Mouse (Mus musculus) bone marrow macrophage, adult 2 months (primary cell): ENCODE results near the gene Npb. TPM values are rescaled to one million over a fixed set of nuclear protein-coding genes. Genes with fewer than 3 reads are reported as not detected.

Experiments used
- H3K27ac ChIP-seq: 2 replicates; pipeline ENCODE4 v1.5.1; 2012; ENCODE audit warnings: low read depth, low read length; ENCODE audit not compliant: insufficient read depth
- H3K4me1 ChIP-seq: 2 replicates; pipeline ENCODE4 v1.6.1; 2012; ENCODE audit warnings: low read length; ENCODE audit not compliant: control insufficient read depth, insufficient read depth
- H3K4me3 ChIP-seq: 2 replicates; pipeline ENCODE4 v1.5.1; 2012; ENCODE audit warnings: mild to moderate bottlenecking, low read length, moderate library complexity; ENCODE audit not compliant: insufficient read depth
- CTCF ChIP-seq: IDR thresholded peaks from 2 replicates; pipeline ENCODE4 v1.5.1; 2012; ENCODE audit warnings: low read depth, mild to moderate bottlenecking, low read length, moderate library complexity
- POLR2A ChIP-seq: IDR thresholded peaks from 2 replicates; pipeline ENCODE4 v1.6.1; 2012; ENCODE audit warnings: mild to moderate bottlenecking, low read depth, low read length, borderline replicate concordance
- polyA plus RNA-seq: library from polyadenylated mRNA; stranded (reverse); fragments of >200 nt; gene quantifications from 2 replicates; pipeline ENCODE4 v1.2.4, GENCODE M21; 2012; ENCODE audit not compliant: missing spikeins, insufficient read depth, insufficient read length

Gene Npb
- polyA plus RNA-seq, 1 experiment, result 1.4 TPM

DNA sequence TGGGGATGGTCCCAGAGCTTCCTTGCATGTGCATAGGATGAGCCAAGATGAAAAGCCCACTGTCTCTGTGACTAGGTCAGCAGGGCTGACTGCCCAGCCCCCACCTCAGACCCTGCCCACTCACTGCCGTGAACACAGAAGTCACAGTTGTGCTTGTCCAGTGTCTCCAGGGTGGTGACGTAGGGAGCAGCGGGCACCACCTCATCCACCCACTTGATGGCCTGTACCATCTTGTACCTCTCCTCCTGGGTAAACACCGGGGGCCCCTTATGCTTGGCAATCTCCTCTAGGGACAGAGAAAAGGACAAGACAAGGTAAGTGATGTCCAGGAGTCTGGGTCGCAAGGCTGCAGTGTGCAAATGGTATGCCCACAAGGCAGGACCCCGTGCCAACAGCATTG lies 6.9 kb downstream of the Npb start:
- no peak overlapping the region for H3K27ac ChIP-seq
- TF ChIP-seq POLR2A (no peak), CTCF (no peak)

DNA sequence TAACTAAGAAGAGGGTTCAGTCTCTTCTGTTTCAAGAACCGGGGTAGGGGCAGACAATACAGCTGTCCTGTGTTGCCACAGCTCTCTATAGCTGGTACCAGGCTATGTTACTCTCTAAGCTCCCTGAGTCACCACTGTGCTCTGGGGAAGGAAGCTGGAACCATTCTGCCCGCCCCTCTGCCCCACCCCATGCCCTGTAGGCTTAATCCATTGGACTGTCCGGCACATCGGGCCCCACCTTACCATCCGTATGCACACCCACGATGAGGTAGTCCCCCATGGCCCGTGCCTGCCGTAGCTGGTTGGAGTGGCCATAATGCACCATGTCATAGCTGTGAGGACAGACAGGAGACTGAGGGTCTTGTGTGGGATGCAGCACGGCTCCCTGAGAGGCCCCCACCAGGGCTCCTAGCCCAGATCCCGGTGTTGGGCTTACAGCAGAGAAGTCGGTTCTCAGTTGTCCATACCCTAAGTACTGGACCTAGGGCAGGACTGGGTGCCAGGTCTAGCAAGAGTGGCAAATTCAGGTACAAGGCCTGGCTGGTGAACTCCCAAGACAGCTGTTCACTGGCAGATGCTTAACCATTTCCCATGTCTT lies 7.4 kb downstream of the Npb start:
- Histone ChIP-seq H3K27ac (no peak overlapping the region), H3K4me3 (peak overlapping the region; percentile 19; the same call in 1 of the 2 replicates), H3K4me1 (peaks cover 17% of the 10 kb centered on the region)
- TF ChIP-seq CTCF (no peak), POLR2A (no peak)

More for the DNA sequence above, 6.9 kb downstream of the Npb start:
- H3K4me1 ChIP-seq, result peaks cover 17% of the 10 kb centered on the region
- H3K4me3 ChIP-seq, result no peak overlapping the region

DNA sequence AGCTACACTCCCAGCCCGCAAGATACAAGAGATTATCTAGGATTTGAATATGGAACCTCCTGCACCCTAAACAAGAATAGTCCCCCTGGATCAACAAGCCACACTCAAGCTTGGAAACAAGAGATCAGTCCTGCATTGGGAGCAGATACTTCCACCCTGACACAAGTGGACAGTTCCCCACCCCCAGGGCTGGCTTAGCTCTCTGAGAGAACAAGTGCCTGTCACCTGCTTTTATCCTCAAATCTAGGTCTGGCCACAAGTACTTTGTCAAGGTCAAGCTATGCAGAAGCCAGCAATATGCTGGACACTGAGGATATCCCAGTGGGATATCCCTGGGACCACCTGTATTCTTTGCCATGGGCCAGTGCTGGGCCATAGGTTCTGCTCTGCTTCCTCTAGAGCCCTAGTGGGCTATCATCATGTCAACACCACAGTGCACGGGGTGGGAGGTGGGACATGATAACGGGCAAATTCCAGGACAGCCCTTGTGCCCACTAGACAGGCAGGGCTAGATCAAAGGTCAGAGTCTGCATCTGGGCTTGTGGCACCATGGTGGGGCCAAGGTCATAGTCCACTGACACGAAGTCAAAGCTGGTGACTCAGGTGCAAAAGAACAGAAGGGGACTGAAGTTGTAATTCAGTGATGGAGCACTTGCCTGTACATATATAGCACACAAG lies 8.5 kb downstream of the Npb start:
- Histone ChIP-seq H3K4me3 (peak overlapping the region; percentile 93), H3K27ac (peak overlapping the region; percentile 73), H3K4me1 (peaks cover 17% of the 10 kb centered on the region)
- TF ChIP-seq CTCF, result no peak
- no peak for TF ChIP-seq POLR2A

DNA sequence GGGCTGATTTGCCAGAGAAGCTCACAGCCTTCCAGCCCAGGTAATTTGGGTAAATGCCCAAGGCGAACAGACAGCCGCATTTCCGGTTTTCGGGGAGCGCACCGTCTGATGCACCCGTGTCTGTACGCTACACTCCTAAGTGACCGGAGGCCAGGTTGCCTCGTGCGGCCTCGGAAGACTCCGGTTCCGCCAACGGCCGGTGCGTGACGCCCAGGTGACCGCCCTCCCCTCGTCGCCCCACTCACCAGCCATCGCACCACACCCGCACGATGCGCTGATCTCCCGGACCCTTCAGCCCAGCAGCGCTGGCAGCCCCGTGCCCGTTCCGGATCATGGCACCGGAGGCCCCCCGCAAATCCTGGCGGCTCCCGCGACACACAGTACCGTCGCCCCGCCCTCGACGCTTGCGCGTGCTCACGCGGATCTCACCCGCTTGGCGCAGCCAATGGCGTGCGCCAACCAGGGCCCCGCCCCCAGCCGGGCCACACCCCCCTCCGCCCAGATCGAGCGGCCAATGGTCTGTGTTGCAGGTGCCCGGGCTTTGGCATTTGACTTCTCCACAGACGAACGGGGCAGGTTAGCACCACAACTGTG lies 9.3 kb downstream of the Npb start, which contains the start of gene Pcyt2:
TSS of gene Pcyt2 (minus strand) at position 418 of the 594 bp plus-strand sequence.
- peak within 1 kb of the TSS; percentile 73 for H3K27ac ChIP-seq
- H3K4me3 ChIP-seq, result peak within 1 kb of the TSS; percentile 93
- peaks cover 17% of the 10 kb centered on the region for H3K4me1 ChIP-seq
- TF ChIP-seq CTCF (no peak), POLR2A (no peak)

DNA sequence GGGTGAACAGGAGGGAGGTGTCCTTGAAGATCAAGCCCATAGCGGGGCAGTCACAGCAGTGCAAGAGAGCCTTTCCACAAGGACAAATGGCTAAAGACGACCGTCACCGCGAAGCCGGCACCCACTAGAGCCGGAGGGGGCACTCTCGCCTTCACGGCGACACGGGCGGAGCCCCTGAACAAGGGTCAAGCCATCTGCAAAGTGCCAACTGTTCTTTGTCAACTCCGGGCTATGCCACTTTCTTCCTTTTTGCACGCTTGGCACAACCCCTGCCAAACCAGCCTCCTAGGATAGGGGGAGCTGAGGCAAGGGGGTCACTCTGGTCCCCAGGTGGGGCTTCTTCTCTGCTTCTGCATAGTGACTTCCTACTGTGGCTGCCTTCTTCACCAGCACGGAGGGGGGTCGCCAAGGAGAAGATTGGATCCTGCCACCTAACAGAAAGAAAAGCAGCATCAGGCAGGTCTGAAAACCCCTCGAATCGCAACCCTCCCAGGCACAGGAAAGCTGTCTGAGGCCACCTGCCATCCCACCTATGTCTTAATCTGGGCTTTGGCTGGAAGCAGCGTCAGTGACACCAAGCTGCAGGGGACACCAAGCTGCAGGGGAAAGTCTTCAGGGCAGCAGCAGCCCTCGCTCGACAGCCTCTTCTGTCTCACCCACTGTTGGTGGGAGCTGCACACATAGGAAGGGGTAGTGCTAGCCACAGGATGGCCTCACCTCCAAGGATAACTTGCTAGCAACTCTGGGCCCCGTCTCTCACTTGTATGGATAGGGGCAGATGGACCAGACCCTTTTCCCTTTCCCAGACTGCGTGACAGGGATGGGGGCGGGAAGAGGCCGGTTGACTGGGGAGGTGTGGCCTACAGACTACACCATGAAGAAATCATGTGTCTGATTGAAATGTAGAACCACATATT lies 10.6 kb downstream of the Npb start:
- peaks cover 18% of the 10 kb centered on the region for H3K4me1 ChIP-seq
- no peak overlapping the region for H3K4me3 ChIP-seq
- no peak overlapping the region for H3K27ac ChIP-seq
- no peak for TF ChIP-seq POLR2A
- no peak for TF ChIP-seq CTCF

DNA sequence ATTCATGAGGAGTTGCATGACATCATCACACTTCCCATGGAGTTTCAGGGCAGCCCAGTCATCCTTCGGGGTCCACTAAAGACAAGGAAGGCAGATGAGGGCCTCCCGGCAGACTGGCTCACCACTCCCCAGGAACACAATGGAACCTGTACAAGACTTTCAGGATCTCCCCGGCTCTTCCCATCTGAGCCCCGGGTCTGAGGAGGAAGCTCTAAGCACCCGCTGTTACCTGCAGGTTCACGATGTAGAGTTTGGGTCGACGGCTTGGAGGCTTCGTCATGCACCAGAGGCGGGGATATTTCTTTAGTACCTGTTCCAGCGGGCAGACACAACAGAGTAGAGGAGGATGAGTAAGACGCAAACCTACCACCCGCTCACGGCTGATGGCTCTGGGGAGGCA lies 11.9 kb downstream of the Npb start:
- Histone ChIP-seq H3K27ac (no peak overlapping the region), H3K4me1 (peaks cover 18% of the 10 kb centered on the region)
- TF ChIP-seq POLR2A (no peak), CTCF (no peak)

DNA sequence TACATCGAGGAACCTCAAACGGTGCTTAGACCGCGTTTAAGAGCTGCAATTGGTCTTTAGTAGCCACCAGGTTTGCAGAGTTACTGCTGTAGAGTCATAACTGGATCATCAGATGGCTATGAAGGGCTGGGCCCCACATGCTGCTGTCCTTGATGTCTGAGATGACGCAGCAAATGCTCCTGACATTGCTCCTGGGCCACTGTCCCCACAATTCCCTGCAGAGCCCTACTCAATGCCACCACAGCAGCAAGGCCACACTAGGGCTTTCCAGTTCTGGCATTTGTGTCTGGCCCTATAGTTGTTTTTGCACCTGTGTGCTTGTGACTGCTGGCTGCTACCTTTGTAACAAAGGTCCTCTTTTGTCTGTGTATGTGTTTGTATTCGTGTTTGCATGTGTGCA lies 14.5 kb downstream of the Npb start:
- Histone ChIP-seq H3K4me1 (peaks cover 31% of the 10 kb centered on the region), H3K4me3 (no peak overlapping the region), H3K27ac (no peak overlapping the region)
- no peak for TF ChIP-seq CTCF
- TF ChIP-seq POLR2A, result no peak

More for the DNA sequence above, 11.9 kb downstream of the Npb start:
- H3K4me3 ChIP-seq, result no peak overlapping the region

DNA sequence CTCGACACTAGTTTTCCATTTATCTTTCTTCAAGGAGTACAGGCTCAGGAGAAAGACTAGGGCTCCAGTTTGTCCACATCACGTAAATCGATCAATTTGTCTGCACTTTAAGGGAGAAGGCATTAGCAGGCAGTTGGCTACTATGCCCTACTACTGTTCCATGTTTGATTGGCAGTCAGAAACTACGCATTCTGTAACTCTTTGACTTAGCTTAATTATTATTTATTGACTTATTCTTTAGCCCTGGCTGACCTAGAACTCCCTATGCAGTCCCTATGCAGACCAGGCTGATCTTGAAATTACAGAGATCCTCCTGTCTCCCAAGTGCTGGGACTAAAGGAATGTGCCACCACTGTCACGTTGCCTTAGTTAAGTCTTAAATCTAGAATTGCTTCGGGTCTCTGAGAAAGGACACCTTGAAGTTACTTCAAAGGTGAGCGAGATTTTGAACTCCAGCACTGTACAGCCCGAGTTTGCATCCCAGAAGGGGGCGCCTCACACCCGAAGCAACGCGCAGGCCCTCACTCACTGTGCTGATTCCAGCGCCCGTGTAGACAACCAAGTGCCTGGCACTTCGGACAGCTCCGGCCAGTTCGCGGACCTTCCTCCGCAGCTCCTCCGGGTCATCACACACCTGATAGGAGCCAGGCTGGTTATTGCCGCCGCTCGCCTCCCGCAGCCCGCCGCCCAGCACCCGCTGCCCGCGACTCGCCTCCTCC lies 15.8 kb downstream of the Npb start:
- Histone ChIP-seq H3K4me1 (peaks cover 38% of the 10 kb centered on the region), H3K27ac (peak overlapping the region; percentile 56), H3K4me3 (peak overlapping the region; percentile 72)
- no peak for TF ChIP-seq POLR2A
- TF ChIP-seq CTCF, result no peak; the same call in 1 of the 2 replicates

DNA sequence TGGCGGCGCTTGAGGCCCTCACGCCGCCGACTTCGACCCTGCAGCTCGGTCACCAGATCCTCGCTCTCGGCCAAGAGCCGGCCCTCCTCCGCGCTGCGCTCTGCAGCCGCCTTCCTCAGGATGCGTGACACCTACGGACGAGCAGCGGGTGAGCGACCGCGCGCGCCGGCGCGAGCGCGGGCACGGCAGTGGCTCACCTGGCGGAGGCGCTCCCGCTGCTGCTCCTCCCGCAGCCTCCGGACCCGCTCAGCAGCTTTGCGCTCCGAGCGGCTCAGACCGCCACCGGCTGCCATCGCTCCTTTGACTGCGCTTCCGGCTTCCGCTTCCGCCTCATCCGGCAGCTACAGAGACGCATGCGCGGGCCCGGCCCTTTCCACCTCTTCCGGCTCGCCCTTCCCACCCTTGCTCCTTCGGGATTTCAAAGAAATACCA lies 16.4 kb downstream of the Npb start:
- Histone ChIP-seq H3K4me1 (peaks cover 39% of the 10 kb centered on the region), H3K27ac (peak overlapping the region; percentile 56), H3K4me3 (peak overlapping the region; percentile 72)
- TF ChIP-seq POLR2A (no peak), CTCF (no peak)
